Mouse (Mus musculus) forebrain, postnatal 0 days (tissue): ENCODE data around the gene Ciart. TPM values are rescaled to one million over a fixed set of nuclear protein-coding genes. Genes with fewer than 3 reads are reported as not detected.
A peak's percentile ranks its signal among the peaks of the same experiment; 100 is the strongest.

Experiments
- ATAC-seq: fragments of 200-750 bp; cut with Nextera tagmentation; 2 replicates; pipeline ENCODE4 v1.8.0; 2017; ENCODE audit warnings: mild to moderate bottlenecking, moderate library complexity
- DNase-seq: peaks from one replicate; pipeline ENCODE4 v3.0.0-alpha.2; 2015
- H3K27ac ChIP-seq: fragments of 300-500 bp; sonication (generic); 2 replicates; pipeline ENCODE4 v1.5.1; 2014; ENCODE audit warnings: low read depth, mild to moderate bottlenecking, antibody characterized with exemption, low read length, moderate library complexity, mixed read lengths
- H3K27me3 ChIP-seq: fragments of 300-500 bp; sonication (generic); 2 replicates; pipeline ENCODE4 v1.6.1; 2014; ENCODE audit warnings: mild to moderate bottlenecking, low read length, mixed read lengths; ENCODE audit not compliant: insufficient read depth
- H3K36me3 ChIP-seq: fragments of 300-500 bp; sonication (generic); 2 replicates; pipeline ENCODE4 v1.6.1; 2014; ENCODE audit warnings: mild to moderate bottlenecking, moderate library complexity; ENCODE audit not compliant: insufficient read depth
- H3K4me1 ChIP-seq: fragments of 300-500 bp; sonication (generic); 2 replicates; pipeline ENCODE4 v1.6.1; 2014; ENCODE audit warnings: antibody characterized with exemption; ENCODE audit not compliant: insufficient read depth
- H3K4me2 ChIP-seq: fragments of 300-500 bp; sonication (generic); 2 replicates; pipeline ENCODE4 v1.6.1; 2014; ENCODE audit warnings: low read depth, mild to moderate bottlenecking, moderate library complexity
- H3K4me3 ChIP-seq: fragments of 300-500 bp; sonication (generic); 2 replicates; pipeline ENCODE4 v1.5.1; 2014; ENCODE audit warnings: low read depth, low read length, mixed read lengths
- H3K9ac ChIP-seq: fragments of 300-500 bp; sonication (generic); 2 replicates; pipeline ENCODE4 v1.6.1; 2014; ENCODE audit warnings: mild to moderate bottlenecking
- H3K9me3 ChIP-seq: fragments of 300-500 bp; sonication (generic); 2 replicates; pipeline ENCODE4 v1.6.1; 2016; ENCODE audit warnings: low read length
- CTCF ChIP-seq: sonication (generic); IDR thresholded peaks from 2 replicates; pipeline ENCODE4 v1.5.1; 2016; ENCODE audit warnings: antibody characterized with exemption, control low read depth, low read depth
- WGBS: fragments of 180-500 bp; shearing (Covaris S2); extraction: QIAGEN DNeasy Blood & Tissue Kit; methylation state at CpG from one replicate; pipeline ENCODE4 v1.1.7; 2014; 5-methylcytosine and 5-hydroxymethylcytosine counted together
- polyA plus RNA-seq: library from polyadenylated mRNA; unstranded; fragments of >200 nt; fragmentation: Nextera tagmentation; extraction: Ambion mirVana; gene quantifications from 2 replicates; pipeline ENCODE4 v1.2.1, GENCODE M21; 2015
- total RNA-seq: library from RNA; depleted of rRNA; stranded (reverse); fragments of >200 nt; gene quantifications from 2 replicates; pipeline ENCODE4 v1.2.3, GENCODE M21; 2014; rRNA removed

The Ciart gene
- total RNA-seq = 3.4 and 5.9 TPM in 2 replicates
- polyA plus RNA-seq = 8.2 and 11.2 TPM in 2 replicates

DNA sequence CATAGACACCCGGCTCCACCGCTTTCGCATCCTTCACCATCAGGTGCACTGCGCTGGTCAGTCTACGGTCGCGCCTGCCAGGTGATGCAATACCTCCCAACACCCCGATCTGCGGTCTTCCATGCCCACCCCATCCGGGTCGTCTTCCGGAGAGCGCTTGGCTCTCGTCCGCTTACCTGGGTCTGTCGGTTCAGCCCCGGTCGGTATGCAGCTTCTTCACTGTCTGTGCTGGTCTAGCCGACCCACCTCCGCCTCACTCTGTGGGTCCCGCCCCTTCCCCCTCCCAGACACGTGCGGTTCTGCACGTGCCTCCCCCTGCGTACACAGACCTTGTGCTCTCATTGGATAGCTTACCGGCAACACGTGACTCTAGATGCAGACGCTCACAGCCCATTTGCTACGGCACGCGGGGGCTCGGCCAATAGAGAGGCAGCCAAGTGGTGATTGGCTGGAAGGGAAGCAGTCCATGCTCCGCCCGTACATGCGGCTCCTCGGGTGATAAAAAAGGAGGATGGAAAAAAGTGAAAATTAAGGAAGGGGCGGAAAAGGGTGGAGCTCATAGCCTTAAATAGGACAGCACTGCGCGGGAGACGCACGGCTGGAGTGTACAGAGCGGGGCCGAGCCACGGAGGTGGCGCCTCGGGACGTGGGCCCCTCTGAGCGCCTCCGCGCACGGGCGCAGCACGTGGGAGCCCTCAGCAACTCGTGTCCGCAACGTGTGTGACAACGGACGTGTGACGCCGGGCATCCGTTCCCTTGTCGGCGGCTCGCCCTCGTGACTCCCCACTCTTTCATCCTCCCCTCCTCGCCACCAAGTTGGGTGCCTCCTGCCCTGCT, at the start of gene Ciart:
Gene Ciart, minus strand, starts transcription at position 273 of the 837 bp plus-strand sequence.
- Histone ChIP-seq H3K36me3 (no peaks in the 10 kb centered on the region), H3K4me2 (peak within 1 kb of the TSS; percentile 79), H3K27ac (0 out of 2 replicates have a peak within 1 kb of the TSS, but pooled peaks have one; percentile 29), H3K9me3 (no peaks in the 10 kb centered on the region), H3K4me3 (peak within 1 kb of the TSS; percentile 43), H3K9ac (peak within 1 kb of the TSS; percentile 40), H3K27me3 (no peaks in the 10 kb centered on the region), H3K4me1 (peaks cover 5% of the 10 kb centered on the region; the same call in 1 of the 2 replicates)
- TF ChIP-seq CTCF = peak; percentile 1; the same call in 1 of the 2 replicates
- ATAC-seq (peak; percentile 100), DNase-seq (peak; percentile 97)
- under 1% methylated on average over 66 of the region's 66 CpGs for WGBS

DNA sequence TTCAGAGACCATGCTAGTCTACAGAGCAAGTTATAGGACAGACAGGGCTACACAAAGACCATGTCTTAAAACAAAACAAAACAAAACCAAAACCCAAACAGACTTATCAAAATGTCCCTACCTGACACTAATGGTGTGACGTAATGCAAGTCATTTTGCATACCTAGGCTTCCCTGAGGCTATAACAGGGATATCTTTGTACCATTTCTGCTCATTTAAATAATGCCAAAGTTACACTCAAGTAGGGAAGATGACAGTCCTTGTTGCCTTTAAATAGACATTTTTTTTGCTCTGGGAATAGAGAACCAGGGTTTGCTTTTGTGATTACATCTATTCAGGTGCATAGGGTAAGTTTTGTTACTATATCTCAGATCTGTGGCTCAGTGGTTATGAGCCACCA, 49.4 kb upstream of the Ciart start:
- Histone ChIP-seq H3K9ac (no peak overlapping the region), H3K4me1 (no peaks in the 10 kb centered on the region), H3K4me3 (no peak overlapping the region), H3K27ac (no peak overlapping the region), H3K9me3 (no peaks in the 10 kb centered on the region), H3K4me2 (no peak overlapping the region), H3K27me3 (no peaks in the 10 kb centered on the region), H3K36me3 (peaks cover 15% of the 10 kb centered on the region)
- 90% methylated on average over 1 of the region's 1 CpGs for WGBS
- TF ChIP-seq CTCF = no peak
- no peak for DNase-seq
- no peak for ATAC-seq

DNA sequence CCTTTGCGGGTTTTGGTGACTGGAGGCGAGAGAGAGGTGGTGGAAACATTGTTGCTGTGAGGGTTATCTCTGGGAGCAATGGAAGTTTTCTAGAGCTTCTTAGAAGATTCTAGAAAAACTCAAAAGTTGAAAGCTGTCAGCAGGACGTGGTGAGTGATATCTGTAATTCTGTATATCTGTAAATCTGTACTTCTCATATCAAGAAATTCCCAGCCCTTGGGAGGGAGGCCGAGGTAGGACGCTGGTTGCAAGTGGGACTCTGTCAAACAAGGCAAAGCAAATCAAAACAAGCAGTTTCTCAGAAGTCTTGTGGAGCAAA, 48.4 kb upstream of the Ciart start:
- ATAC-seq = no peak
- Histone ChIP-seq H3K9me3 (no peaks in the 10 kb centered on the region), H3K27me3 (no peaks in the 10 kb centered on the region), H3K36me3 (peaks cover 15% of the 10 kb centered on the region), H3K4me3 (peak overlapping the region; percentile 74), H3K4me2 (peak overlapping the region; percentile 76), H3K4me1 (no peaks in the 10 kb centered on the region), H3K27ac (0 out of 2 replicates have a peak overlapping the region, but pooled peaks have one; percentile 86), H3K9ac (peak overlapping the region; percentile 67)
- no peak for TF ChIP-seq CTCF
- DNase-seq = no peak
- WGBS = 0% methylated on average over 5 of the region's 5 CpGs

DNA sequence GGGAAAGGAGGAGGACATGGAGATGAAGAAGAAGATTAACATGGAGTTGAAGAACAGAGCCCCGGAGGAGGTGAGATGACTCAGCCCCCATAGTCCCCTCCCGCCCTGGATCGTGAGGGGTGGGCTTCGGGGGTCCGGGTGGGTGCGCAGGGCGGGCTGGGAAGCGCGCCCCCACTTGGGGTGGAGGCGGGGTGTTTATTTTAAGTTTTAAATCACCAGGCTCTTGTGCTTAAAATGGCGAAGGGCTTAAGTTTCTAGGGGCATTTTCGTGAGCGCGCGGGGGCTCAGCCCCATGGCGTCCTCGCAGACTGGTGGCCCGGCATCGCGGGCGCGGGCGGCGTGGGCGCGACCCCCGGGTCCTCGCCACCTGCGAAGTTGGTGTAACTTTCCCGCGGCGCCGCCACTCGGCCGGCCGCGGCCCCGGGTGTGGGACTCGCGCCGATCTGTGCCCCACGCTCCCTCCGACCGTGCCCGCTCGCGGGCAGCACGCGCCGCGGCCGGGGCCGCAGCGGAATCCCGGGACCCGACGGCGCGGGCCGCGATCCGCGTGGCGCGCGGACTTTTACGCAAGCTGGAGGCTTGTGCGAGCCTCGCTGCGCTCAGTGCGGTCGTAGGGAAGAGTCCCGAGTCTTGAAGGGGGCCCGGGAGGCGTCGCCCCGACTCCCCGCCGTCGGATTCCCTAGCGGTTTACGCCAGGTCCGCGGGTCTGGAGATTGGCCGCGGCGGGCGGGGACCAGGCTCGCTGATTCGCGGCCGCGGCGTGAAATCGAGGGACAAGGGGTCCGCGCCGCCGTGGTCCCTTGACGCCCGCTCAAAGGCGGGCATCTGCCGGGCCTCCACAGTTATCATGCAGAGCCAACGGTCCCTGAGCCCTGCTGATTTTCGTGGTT, 47.8 kb upstream of the Ciart start:
- DNase-seq (peak; percentile 47), ATAC-seq (peak; percentile 28)
- Histone ChIP-seq H3K27ac (peak overlapping the region; percentile 86), H3K4me1 (no peaks in the 10 kb centered on the region), H3K9ac (peak overlapping the region; percentile 67), H3K4me2 (peak overlapping the region; percentile 76), H3K27me3 (no peaks in the 10 kb centered on the region), H3K4me3 (peak overlapping the region; percentile 74), H3K36me3 (peaks cover 12% of the 10 kb centered on the region), H3K9me3 (no peaks in the 10 kb centered on the region)
- 1% methylated on average over 92 of the region's 105 CpGs for WGBS
- no peak for TF ChIP-seq CTCF

DNA sequence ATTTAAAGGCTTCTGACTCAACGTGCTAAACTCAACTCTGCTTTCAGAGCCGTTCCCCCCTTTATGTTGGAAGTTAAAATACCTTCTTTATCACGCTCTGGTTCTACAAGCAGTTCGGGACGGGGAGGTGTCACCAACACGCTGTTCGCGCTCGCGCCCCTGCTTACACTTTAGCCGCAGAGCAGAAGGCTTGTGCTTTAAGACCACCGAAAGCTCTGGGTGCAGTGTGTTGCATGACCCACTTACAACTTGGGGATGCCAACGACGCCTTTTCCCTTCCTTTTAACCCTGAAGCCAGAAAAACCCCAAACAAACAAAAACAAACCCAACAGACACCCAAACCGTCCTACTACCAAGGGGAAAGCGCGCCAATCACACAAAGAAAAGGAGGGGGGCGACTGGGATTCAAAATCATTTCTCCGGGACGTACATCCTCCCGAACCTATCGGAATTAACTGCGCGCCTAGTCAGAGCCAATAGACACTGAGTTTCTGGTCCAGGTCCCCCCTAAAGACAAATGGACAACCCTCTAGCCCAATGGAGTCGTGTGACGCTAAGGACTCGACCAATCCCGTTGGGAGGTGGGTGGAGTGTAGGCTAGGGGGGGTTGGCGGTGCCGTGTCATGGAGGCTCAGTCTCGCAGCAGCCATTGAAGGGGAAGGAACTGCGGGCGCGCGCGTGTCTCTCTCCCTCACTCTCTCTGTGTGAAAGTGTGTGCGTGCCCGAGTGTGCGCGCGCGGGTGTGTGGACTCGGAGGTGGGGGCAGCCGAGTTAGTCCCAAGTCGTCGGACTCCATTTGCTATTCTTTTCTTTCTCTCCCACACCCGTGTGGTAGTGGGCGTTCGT, 46.8 kb upstream of the Ciart start, which contains the start of gene Anp32e:
Gene Anp32e, plus strand, starts transcription at position 589 of the 846 bp plus-strand sequence.
- Histone ChIP-seq H3K4me3 (peak within 1 kb of the TSS; percentile 74), H3K36me3 (peaks cover 3% of the 10 kb centered on the region; the same call in 1 of the 2 replicates), H3K27ac (peak within 1 kb of the TSS; percentile 86), H3K9me3 (no peaks in the 10 kb centered on the region), H3K27me3 (no peaks in the 10 kb centered on the region), H3K4me2 (peak within 1 kb of the TSS; percentile 76), H3K4me1 (no peaks in the 10 kb centered on the region), H3K9ac (peak within 1 kb of the TSS; percentile 67)
- under 1% methylated on average over 49 of the region's 49 CpGs for WGBS
- TF ChIP-seq CTCF = no peak; the same call in 1 of the 2 replicates
- DNase-seq (peak; percentile 99), ATAC-seq (peak; percentile 100)

DNA sequence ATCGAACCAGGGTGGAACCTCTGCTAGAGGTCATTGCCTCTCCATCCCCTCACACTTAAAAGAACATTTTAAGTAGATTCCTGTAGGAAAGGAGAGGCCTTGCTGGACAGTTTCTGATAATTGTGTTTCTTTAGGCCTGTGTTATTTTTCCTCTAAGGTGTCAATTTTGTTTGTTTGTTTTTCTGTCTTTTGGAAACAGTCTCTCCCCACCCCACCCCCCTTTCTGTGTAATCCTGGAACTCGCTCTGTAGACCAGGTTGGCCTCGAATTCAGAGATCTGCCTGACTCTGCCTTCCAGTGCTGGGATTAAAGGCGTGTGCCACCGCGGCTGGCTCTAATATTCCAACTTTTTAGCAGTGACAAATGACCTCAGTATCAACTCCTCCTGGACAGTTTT, 46.2 kb upstream of the Ciart start:
- no peaks in the 10 kb centered on the region for H3K4me1 ChIP-seq
- H3K4me2 ChIP-seq = peak overlapping the region; percentile 72
- 0 out of 2 replicates have a peak overlapping the region, but pooled peaks have one; percentile 21 for H3K27ac ChIP-seq
- peak overlapping the region; percentile 74 for H3K4me3 ChIP-seq
- H3K9me3 ChIP-seq = no peaks in the 10 kb centered on the region
- 72% methylated on average over 6 of the region's 6 CpGs for WGBS
- DNase-seq = no peak
- ATAC-seq = no peak
- TF ChIP-seq CTCF = no peak
- no peaks in the 10 kb centered on the region for H3K36me3 ChIP-seq
- H3K9ac ChIP-seq = no peak overlapping the region
- no peaks in the 10 kb centered on the region for H3K27me3 ChIP-seq
